Mouse (Mus musculus) ovary, postnatal 36 days (tissue): Measurements from ENCODE around the gene Hist1h2bn.
"Not testable (repeated sequence)": the region's sequence is repeated elsewhere in the genome, so short reads cannot be mapped to it uniquely, and the experiment has no call there.

Experiments
- DNase-seq: peaks from one replicate; pipeline ENCODE4 v3.0.0; 2022; ENCODE audit warnings: low spot score, mixed read lengths

The Hist1h2bn gene

DNA sequence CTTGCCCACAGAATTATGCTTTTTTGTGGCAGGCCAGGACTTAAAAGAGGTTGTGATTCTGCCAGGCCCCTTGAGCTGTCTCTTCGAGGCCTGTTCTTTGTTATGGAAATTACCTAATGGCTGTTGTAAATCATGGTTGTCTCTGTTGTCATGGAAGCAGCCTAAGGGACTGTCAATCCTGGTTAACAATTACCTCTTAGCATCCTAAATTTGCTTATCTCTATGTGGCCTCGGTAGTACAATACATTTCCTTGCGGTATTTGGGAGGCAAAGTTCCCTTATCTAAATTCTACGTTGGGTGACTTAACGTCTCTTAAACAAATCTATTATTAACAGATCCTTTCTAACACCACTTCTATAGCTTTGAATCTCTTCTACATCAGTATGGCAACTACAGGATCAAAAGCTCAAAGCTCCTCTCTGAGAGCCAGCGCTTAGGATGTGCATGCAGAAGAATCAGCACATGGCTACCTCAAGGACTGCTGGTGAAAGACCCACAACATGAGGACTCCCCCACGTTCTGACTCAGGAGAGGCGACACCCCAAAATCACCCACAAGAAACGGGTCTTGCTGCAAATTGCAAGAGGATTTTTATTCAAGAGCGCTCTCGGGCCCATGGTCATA, 25.9 kb upstream of the Hist1h2bn start:
- no peak for DNase-seq

DNA sequence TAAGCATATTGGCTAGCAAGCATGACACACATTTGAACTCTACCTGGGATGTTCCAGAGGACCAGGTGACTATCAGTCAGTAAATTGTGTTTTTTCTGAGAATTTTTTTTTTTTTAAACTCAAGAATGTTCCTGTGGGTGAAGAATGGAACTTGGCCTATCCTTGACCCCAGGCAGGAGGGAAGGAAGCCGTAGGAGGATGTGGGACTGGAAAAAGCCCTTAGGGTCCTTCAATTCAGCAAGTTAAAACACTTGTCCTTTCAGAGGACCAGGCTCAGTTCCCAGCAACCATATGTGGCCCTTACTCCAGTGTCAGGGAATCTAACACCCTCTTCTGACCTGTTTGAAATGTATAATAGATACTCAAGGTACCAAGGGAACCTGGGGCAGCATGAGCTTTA, 24.4 kb upstream of the Hist1h2bn start:
- DNase-seq = no peak

DNA sequence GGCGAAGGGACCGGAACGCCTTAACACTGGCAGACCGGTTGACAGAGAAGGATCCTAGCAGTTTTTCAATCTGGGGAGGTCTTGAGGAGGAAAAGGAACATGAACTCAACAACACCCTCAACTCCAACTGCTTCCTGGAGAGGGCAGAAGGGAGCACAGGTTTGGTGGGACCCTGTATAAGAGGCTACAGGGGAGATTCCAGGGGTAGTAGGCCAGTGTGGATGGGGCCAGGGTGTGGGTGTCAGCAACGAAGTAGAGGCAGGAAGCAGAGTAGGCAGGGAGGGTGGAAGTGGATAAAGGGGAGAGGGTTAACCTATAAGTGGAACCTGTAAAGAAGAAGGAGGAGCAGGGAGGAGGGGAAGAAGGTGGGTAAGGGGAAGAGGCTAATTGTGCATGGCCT, 20.5 kb upstream of the Hist1h2bn start:
- no peak for DNase-seq

DNA sequence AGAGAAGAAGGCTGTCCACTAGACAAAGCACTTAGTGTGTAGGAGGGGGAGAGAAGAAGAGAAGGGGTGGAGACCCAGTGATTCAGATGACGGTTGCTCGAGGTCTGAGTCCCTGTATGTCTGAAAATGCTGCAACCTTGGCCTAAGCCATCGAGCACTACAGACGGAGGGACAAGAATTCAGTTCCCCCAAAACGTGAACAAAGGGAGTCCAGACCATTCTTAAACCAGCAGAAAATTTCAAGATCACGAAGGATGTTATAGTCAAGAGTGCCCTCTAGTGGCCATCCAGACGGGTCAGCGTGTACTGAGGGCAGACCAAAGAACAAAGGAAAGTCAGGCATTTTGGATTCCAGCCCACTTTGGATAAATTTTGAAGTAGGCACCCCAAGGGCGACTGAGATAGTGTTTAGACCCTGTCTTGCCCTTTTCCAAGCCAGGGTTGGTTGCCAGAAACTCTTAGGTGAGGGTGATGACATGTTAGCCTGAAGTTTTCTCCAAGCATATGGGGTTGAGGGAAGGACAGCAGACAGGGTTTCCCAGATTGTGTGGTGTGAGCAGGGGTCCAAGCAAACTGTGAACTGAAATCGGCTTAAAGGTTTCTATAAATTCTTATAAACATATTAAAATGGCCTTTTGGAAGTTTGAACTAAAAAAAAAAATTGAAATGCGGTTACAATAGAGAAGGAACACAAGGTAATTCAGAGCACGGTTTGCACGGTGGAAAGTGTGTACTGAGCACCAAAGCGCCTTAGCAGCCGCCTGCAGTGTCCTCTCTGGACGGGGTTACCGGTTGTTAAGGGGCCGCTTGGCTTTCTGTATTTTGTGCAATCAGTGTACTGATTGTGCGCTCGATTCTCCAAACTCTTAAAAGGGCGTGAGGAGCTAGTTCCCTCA, 19.7 kb upstream of the Hist1h2bn start:
- DNase-seq = peak; percentile 63

DNA sequence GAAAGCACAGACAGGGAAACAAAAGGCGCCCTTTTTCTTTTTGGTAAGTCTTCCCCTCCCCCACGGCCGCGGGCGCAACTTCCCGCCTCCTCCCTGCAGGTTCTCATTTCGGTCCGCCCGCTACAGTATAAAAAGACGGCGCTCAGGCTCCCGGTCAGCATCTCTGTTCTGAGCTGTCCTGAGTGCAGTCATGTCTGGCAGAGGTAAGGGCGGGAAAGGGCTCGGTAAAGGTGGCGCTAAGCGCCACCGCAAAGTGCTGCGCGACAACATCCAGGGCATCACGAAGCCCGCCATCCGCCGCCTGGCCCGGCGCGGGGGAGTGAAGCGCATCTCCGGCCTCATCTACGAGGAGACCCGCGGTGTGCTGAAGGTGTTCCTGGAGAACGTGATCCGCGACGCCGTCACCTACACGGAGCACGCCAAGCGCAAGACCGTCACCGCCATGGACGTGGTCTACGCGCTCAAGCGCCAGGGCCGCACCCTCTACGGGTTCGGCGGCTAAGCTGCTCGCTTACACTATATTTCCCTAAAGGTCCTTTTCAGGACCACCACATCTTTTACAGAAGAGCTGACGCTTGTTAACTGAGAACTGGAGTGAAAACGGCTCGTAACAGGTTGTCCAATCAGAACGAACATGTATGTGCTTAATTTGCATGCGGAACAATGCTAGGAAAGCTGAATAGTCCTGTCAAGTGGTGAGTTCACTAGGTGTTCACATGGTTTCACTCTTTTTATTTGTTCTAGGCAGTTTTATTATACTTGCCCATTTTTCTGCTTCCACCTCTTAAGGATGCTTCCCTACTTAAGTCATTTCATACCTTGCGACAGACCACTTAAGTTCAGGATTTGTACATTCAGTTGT, 18.8 kb upstream of the Hist1h2bn start, which contains the start of gene Hist1h4j:
Hist1h4j (plus strand) TSS at position 159 of the 862 bp plus-strand sequence.
- DNase-seq = peak; percentile 81

DNA sequence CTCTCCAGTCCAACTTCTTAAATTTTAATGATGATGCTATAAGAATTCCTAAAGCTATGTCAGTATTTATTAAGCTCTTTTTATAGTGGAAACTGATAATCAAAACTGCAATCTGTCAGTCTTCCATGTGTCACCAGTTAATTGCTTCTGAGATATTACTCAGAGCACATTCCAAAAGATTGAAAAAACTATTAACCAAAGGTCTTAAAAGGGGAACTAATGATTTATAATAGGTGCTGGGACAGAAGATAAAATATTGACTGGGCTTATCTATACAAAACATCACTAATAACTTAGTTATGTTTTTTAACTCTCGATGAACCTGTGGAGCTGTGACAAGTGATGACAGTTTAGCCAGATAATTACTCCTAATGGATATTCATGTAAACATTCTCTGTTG, 8.9 kb upstream of the Hist1h2bn start:
- DNase-seq = no peak

DNA sequence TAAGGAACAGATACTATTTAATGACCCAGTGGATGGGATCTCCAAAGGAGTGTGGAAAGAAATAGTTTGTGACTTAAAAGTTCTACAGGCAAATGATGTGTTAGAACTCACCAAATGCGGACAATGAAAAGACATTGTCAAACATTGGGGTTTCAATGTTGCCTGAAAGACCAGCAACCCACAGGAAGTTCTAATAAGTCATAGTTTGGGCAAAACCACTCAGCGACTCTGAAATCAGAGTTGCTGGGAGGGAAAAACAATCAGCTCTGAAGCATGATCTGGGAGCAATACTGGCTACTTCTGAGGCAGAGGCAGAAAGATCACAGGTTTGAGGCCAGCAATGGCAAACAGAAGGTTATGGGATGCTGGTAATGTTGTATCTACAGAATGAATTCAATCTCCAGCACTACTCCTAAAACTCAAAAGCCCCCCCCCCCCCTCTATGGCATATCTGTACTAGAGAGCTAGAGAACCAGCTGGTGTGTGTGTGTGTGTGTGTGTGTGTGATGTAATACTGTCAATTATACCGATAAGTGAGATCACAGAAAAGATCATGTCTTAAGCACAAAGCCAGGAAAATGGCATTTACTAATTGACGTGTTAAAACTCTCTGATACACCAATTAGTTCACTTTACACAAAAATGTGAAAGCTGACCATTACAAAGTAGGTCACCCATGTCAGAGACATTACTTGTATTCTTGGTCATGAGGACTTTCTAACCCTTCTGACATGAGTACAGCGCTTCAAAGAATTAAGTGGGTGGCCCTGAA, 4.3 kb upstream of the Hist1h2bn start:
- no peak for DNase-seq

DNA sequence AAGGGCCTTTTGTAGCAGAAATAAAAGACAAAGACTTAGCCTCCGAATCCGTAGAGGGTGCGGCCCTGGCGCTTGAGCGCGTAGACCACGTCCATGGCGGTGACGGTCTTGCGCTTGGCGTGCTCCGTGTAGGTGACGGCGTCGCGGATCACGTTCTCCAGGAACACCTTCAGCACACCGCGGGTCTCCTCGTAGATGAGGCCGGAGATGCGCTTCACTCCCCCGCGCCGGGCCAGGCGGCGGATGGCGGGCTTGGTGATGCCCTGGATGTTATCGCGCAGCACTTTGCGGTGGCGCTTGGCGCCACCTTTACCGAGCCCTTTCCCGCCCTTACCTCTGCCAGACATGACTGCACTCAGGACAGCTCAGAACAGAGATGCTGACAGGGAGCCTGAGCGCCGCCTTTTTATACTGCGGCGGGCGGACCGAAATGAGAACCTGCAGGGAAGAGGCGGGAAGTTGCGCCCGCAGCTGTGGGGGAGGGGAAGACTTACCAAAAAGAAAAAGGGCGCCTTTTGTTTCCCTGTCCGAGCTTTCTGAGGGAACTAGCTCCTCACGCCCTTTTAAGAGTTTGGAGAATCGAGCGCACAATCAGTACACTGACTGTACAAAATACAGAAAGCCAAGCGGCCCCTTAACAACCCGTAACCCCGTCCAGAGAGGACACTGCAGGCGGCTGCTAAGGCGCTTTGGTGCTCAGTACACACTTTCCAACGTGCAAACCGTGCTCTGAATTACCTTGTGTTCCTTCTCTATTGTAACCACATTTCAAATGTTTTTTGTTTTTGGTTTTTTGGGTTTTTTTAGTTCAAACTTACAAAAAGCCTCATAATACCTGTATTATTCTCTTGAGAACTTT, 3.5 kb upstream of the Hist1h2bn start, which contains the start of gene Hist1h4k:
Hist1h4k (minus strand) TSS at position 347 of the 859 bp plus-strand sequence.
- peak; percentile 93 for DNase-seq

DNA sequence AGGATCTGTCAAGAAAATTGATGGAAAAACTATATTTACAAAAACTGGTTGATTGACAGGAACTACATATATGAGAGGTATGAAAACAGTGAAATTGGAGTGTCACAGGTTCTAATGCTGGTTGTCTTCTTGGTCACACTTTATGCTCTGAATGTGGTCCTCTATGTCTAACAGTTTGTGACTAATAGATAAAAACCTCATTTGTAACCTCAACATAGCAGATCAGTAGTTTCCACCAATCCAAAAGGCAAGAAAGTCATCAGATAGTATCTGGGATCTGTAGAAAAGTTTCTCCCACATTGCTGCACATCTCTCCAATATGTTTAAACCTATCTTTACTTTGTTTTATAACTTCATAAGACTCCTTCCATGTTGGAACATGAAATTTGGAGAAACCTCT, 2.5 kb upstream of the Hist1h2bn start:
- no peak for DNase-seq

DNA sequence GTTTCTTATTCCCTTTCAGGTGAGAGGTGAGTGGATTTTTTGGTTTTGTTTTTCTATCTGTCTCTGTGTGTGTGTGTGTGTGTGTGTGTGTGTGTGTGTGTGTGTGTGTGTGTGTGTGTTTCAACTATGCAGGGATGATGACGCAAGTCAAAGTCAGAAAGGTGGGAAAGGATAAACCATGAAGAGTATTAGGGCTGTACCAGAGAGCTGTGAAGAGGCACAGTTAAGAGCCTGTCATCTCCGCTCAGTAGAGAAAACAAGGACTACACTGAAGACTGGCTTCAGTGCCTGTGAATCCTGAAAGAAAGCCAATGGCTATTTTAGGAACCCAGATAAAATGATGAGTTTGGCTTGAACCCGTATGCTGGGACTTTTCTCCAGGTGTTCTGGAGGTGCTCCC, 2.1 kb upstream of the Hist1h2bn start:
- DNase-seq = no peak

DNA sequence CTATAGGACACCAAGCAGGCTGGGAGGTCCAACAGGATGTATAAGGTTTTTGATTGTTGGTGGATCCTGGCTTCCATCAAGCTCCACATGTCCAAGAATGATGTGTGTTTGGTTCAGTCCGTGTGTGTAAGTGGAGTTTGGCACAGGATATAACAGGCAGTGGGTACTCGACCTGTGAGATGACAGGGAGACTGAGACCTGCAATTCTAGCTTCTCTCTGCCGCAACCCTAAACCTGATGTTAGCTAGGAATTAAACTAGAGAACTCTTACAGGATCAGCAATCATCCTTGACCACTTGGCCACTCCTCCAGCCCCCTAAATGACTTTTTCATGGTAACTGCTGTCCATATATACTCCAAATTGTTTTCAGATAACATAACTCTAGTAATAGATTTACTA, 1.6 kb upstream of the Hist1h2bn start:
- DNase-seq = no peak

DNA sequence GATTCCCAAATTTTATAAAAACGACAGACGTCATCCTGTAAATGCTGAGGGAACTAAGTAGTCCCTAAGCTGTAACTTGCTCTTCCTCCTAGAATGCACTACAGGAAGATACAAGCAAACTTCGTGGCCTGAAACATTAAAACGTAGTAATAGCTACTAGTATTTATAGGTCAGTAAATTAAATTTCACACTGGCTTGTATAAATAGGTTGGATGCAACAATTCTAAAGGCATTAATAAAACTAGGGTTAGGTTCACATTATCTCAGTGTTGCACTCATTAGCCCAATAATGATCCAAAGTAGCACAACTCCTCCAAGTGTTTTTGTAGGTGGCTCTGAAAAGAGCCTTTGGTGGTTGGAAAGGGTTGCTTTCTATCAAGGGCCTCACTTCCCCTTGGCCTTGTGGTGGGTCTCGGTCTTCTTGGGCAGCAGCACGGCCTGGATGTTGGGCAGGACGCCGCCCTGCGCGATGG, 836 bp upstream of the Hist1h2bn start:
- DNase-seq = no peak

DNA sequence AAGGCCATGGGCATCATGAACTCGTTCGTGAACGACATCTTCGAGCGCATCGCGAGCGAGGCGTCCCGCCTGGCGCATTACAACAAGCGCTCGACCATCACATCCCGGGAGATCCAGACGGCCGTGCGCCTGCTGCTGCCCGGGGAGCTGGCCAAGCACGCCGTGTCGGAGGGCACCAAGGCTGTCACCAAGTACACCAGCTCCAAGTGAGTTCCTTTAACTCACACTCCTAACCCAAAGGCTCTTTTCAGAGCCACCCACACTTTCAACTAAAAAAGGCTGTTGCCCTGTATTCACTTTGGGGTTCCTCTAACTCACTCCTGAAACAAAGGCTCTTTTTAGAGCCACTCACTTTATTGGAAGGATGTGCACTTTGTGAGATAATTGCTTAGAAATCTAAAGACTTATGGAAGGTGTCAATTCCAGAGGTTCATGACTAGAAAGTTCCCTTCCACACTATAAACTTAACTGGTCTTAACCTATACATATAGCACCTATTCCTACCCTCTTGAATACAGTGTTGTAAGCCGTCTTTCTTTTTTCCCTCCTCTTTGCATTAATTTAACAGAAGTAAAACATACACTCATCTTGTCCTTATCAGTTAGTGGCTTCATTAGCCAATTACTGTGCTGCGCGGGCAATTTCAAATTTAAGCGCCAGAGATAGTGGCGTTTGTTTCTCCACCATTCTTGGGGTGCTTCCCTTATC, 525 bp downstream of the Hist1h2bn start:
- DNase-seq = not testable (repeated sequence)

DNA sequence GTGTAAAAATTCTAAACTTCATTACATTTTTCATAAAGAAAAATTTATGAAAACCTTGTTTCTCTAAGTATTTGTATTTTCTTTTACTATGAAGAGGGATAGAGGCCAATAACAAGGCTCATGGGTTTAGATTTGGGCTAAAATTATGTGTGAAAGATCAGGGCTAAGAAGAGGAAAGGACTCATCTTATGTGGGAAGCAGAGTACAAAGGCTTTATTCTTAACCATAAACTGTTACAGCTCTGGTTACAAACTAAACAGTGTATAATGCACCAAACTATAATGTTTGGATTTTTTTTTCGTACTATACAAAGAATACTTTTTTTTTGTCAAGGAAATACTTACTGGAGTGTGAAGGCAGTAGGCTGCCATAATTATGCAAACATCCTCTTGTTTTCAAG, 1.8 kb downstream of the Hist1h2bn start:
- DNase-seq = no peak

DNA sequence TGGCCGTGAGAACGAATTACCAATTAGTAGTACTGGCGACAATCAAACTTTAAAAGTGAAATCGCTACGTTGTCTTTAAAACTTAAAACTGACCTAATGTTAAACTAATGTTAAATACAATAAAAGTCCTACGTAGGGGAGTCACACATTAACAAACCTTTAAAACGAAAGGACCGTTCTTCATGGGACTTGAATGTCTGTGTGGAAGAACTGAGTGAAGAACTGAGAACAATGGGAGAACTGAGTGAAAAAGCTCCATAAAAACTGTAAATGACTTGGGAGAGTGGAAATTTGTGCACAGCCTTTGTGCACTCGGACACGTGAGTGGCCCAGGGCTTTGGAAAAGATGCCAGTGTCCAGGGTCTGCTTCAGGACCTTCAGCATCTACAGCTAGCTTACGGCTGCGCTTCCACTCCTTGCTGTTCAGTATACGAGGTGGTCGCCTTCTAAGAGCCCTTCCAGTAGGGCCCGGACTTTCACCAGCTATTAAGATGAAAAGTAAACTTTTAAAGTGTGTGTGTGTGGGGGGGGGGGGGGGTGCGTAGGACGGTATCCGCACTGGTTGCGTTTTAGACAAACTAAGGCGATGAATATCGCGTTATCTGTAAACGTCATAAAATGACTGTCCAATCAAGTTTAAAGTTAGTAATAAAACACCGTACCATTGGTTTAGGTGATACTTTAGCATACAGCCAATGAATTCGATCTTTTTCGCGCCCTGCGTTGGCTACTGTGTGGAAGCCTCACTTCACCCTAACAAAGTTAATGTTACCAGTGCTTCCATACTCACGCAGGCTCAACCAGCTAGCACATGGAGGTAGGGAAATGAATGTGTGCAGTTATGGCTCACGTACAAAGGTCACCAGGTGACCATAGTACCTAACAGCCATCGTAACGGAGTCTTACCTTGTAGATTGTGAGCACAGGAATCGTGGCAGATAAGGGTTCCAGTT, 25.2 kb downstream of the Hist1h2bn start:
- DNase-seq = peak; percentile 54

DNA sequence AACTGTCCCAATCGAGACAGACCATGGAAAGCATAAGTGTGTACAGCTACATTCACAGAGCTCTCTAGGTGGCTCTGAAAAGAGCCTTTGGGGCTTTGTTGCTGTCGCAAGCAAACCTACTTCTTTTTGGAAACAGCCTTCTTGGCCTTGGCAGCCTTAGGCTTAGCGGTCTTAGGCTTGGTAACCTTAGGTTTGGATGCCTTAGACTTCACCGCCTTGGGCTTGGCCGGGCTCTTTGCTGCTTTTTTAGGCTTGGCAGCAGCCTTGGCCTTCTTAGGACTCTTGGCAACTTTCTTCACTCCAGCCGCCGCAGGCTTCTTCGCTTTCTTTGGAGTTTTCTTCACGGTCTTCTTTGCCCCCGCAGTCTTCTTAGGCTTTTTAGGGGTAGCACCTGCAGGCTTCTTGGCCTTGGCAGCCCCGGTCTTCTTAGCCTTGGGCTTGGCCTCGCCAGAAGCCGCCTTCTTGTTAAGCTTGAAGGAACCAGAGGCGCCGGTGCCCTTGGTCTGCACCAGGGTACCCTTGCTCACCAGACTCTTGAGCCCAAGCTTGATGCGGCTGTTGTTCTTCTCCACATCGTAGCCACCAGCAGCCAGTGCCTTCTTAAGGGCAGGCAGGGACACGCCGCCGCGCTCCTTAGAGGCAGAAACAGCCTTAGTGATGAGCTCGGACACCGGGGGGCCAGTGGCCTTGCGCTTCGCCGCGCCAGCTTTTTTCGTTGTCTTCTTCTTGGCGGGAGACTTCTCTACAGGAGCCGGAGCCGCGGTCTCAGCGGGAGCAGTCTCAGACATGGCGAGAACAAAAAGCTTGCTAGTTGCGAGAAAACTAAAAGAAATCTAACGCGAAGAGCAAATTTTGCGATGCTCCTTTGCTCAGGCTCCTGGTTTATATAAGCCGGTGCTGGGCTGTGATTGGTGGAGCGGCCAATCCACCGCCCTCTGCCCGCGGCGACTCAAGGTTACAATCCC, 26.1 kb downstream of the Hist1h2bn start, which contains the start of gene Hist1h1b:
Hist1h1b (minus strand) TSS at position 859 of the 965 bp plus-strand sequence.
- peak; percentile 71 for DNase-seq

DNA sequence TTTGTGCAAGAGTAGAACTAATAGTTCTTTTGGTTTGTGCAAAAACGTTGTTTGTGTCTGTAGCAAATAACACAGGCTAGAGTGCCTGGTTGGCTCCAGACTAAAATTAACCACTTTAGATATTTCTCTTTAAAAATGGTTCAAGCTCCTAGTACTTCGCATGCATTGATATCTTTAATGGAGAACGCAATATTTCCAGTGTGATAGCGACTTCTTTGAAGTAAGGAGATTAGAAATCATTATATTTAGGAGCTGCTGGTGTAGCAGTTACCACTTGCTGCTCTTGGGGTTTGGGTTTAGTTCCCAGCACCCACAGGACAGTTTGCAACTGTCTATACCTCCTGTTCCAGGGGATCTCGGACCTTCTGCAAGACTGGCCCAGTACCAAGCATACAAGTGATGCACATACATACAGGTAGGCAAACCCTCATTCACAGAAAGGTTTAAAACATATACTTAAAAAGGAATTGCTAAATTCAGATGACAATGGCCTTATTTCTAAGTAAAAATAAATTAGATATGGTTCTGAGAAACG, 27.2 kb downstream of the Hist1h2bn start:
- no peak for DNase-seq
